Mouse (Mus musculus): ENCODE measurements at regions not wholly inside any gene's neighbourhood (a gene's known extent, or its start where the extent isn't known, plus 50 kb on each side); places are given as distances from the start of the nearest gene placed in this dataset.

DNA sequence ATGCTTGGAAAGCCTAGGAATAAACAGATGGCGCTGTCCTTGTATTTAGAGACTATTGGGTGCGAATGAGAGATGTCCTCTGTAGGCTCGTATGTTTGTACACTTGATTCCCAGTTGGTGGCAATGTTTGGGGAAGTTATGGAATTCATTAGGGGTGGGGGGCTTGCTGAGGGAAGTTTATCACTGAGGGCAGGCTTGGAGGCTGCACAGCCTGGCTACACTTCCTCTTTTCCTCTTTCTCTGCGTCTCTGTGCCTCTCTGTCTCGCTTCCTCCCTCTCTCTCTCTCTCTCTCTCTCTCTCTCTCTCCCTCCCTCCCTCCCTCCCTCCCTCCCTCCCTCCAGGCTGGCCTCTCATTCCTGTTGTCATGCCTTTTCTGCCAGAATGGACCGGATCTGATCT is 104.2 kb upstream of the Arid2 start:
- no peak for TF ChIP-seq CTCF (IDR thresholded peaks at IDR 0.05; ENCODE audit: borderline replicate concordance, control insufficient read depth, extremely low read depth, insufficient read depth, low read length, poor library complexity)
- no peak for TF ChIP-seq POLR2A (IDR thresholded peaks at IDR 0.05; ENCODE audit: control insufficient read depth, extremely low read depth, insufficient read depth, low read length, poor library complexity)
